Mouse (Mus musculus) adrenal gland, adult 18-20 months (tissue): ENCODE measurements around the gene Calm1. TPM values are rescaled to one million over a fixed set of nuclear protein-coding genes. Genes with fewer than 3 reads are reported as not detected.

Experiments
- DNase-seq, 2 experiments: peaks; one replicate each; pipeline ENCODE4 v3.0.0; 2021 to 2022; ENCODE audit warnings: low spot score in 2 of 2
- total RNA-seq, 2 experiments: library from RNA; stranded (reverse); gene quantifications; 1 replicate in 1 of 2; 2 replicates in 1 of 2; pipeline ENCODE4 v1.2.3; 2021

Calm1 gene
- total RNA-seq, 2 experiments from 2014 or later: 397 to 428 TPM

DNA sequence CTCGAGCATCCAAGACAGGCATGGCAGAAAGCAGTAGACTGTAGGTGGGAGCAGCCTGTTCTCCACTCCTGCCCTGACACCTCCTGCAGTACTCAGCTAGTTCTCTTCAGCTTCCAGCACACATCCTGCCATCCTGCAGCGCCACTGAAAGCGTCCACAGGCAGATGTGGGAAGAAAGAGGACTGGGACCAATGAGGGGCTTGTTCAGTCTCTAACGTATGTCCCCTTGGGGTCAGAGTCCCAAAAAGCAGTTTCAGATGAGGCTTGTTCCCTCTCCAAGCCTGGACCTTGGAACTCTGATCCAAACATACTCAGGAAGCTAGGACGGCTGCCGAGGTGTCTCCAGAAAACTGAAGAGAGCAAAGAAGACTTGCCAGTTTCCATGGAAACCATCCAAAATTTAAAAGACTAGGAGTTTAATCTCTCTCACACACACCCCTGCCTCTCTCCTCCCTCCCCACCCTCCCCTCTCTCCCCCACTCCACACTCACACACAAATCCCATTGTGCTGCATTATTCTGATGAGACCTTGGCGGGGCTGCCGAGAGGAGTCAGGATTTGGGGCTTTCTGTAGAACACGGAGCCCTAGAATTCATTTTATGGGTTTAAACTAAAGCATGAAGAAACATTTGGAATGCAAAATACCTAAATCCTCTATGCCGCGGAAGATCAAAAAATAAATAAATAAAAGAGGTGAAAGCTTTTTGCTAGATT, 22.5 kb downstream of the Calm1 start:
- DNase-seq: no peak

DNA sequence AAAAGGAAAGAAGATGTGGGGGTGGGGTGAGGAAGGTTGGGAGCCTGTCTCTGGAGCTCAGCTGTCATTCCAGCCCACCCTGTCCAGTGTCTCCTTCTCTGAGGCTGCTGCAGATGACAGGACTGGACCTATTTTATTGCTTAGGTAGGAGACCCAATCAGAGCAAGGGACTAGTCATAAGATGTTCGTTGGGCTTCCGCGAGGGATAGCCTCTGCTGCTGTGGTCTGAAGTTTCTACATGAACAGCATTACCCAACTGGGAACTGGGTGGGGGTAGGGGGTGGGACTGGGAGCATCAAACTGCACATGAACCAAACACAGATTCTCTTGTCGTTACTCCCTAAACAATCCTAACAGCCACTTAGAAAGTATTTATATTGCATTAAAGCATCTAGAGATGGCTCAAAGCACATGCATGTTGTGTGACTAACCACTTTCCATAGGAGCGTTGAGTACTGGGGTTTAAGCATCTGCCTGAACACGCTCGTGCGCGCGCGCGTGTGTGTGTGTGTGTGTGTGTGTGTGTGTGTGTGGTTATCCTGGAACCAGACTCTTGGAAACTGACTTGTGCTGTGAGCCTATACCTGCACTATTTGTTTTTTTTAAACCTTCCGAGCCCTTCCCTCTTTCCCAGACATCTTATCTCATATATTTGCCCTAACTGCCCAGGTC, 23.2 kb downstream of the Calm1 start:
- DNase-seq: no peak

DNA sequence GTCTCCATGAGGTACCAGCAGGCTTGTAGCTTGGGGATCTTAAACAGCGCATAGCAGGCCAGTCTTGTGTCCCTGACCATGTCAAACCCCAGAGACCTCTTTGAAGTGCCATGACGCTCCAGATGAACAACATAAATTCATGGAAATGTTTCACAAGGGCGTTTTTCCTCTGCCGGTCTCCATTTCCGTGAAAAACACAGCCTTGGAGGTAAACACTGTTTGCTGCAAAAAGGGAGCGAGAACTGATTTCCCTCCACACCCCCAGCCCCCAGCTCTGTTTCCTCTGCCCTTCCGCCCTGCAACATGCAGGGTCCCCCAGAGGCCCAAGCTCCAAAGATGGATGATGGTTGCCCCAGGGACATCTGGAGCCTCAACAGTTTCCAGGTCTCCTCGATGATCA, 24.3 kb downstream of the Calm1 start:
- DNase-seq: no peak

DNA sequence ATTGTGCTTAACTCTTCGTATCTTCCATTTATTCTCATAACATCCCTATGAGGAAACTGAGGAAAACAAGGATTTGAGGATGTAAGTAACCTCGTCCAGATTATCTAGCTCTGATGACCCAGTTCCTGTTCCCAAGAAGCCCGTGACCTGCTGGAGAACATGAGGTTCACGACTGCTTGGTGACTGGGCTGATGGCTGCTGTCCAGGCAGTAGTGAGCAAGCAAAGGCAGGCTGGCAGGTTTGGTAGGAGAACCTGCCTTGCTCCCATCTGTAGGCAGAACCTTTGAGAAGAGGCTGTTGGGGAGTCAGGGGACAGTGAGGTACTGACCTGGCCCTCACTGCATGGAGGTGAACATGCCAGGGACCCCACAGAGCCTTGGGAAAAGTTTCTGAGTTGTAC, 26.0 kb downstream of the Calm1 start:
- DNase-seq: no peak

DNA sequence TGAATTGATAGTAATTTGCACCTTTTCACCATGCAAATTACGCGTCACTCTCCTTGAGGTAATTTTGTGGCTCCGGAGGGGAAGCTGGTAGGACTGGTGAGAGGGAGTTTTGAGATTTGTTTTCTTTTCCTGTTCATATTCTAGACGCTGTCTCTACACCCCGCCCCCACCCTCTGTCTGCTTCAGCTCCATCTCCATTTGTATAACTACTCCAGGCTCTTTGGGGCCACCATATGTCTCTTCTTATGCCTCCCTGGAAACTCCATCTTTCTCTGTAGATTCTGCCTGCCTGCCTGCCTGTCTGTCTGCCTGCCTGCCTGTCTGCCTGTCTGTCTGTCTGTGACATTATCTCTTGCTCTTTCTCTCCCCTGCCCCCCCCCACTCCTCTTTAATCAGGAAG, 26.8 kb downstream of the Calm1 start:
- no peak for DNase-seq

DNA sequence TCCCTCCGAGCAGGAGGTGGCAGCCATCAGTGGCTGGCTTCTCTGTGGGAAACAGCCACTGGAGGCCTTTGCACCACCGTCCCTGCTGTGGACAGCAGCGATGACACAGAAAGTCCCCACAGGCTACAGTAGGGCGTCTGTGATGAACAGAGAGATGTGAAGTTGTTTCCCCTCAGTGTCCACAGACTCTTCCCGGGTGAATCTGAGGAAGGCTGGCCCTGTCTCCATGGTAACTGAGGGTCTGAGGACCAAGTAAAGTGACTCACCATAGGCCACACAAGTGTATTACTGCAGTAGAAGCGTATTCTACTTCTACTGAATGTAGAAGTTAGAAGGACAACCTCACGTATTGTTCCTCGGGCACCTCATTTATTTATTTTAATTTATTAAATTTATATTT, 27.4 kb downstream of the Calm1 start:
- no peak for DNase-seq

DNA sequence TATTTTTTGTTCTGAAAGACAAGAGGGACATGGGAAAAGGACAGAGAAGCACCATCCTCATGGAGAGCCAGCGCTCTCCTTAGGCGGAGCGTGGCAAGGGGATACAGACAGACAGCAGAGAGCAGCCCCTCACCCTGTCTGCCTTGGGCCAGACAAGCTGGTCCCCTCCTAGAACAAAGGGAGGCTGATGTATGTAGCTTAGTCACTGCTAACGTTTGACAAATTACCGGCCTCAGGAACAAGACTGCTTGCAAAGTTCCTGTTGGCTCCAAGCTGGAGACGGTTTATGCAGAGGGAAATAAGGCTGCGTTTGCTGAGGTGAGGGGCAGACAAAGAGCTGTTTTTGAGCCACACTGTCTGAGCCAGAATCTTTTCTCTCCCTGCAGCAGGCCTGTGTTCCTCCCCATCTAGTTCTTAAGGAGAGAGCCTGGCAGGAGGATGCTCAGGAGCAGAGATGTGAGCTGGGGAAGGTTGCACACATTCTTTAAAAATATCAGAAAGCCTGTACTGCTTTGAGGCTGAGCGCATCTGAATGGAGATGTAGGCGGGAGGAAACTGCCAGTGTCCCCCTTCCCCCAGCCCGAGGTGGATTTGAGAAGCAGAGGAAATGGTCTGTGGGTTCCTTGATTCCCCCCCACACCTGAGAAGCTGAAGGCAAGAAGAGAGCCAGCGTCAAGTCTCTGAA, 28.9 kb downstream of the Calm1 start:
- no peak for DNase-seq

DNA sequence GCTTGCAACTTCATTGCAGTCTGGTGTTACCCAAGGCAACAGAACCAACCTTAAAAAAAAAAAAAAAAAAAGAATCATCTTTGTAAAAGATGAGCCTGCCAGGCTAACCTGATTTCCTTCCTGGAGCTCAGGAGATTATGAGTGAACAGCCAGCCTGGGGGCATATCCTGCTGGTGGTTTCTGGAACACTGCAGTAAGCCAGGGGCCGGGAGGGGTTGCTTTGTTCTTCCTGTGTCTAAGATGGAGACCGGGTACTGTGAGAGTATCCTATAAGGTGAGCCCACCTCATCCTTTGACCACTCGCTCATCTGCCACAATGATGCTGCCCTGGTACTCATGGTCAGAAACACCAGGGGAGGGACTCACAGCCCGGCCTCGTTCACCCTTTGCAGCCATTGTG, 35.0 kb downstream of the Calm1 start:
- no peak for DNase-seq

DNA sequence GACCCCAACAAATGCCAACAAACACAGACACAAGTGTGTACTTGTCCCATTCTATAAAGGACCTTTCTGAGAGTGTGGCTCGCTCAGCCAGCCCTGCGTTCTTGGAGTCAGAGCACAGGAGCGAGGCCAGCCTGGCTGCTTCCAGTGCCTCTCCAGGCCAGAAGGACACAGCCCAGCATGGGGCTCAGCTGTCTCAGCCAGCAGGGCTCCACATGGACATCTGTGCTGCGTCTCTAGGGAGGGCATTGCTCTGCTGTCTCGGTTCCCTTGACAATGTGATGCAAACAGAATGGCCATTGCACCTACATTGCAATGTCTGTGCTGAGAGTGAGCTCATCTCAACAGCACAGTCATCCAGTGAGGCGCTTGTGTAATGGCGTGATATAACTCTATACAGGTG, 35.7 kb downstream of the Calm1 start:
- DNase-seq: no peak

DNA sequence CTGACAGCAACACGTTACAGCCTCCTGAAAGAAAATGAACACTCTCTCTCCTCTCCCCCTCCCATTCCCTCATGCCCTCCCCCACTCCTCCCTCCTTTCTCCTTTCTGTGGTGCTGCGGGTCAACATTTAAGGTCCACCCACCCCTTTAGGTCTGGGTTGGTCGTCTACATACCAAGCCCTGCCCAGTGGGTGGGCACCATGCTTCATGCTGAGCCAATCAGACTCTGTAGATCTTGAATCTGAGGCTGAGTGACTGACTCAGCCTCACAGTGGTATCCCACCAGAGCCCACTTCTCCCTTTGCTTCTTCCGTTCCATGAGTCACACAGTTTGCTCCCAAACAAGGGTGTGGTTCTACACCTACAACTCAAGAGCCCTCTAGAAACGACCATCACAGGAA, 36.2 kb downstream of the Calm1 start:
- no peak for DNase-seq

DNA sequence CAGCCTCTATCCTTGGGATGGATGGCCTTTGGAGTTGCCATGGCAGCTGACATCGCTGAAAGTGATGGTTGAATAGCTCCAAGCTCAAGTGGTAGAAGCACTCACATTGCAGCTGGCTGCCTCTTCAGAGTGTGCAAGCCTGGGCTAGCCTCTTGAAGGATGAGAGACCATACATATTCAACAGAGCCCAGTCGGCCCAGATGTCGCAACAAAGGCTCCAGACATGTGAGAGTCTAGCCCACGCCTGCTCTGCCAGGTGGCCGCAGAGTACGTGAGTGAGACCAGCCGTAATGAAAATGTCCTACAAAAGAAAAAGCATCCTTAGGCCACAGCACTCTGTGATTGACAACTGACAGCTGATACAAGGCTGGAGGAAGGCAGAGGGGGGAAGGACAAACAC, 40.2 kb downstream of the Calm1 start:
- DNase-seq: no peak

DNA sequence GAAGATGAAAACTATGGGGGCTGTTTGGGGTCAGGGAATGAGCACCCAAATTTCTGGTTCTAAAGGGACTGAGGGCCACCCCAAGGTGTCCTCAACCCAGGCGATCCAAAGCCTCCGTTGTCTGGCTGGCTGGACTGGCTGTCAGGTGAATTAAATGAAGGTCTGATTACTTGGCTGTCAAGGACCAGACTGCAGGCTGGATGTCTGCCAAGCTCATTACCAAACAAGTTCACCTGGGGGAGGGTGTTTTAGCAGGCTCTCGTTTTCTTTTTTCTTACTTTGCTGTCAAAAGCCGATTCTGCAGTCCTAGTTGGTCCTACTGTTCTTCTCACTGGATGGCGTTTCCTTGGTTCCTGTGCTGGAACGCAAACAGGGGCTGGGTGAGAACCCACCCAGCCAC, 40.6 kb downstream of the Calm1 start:
- no peak for DNase-seq

DNA sequence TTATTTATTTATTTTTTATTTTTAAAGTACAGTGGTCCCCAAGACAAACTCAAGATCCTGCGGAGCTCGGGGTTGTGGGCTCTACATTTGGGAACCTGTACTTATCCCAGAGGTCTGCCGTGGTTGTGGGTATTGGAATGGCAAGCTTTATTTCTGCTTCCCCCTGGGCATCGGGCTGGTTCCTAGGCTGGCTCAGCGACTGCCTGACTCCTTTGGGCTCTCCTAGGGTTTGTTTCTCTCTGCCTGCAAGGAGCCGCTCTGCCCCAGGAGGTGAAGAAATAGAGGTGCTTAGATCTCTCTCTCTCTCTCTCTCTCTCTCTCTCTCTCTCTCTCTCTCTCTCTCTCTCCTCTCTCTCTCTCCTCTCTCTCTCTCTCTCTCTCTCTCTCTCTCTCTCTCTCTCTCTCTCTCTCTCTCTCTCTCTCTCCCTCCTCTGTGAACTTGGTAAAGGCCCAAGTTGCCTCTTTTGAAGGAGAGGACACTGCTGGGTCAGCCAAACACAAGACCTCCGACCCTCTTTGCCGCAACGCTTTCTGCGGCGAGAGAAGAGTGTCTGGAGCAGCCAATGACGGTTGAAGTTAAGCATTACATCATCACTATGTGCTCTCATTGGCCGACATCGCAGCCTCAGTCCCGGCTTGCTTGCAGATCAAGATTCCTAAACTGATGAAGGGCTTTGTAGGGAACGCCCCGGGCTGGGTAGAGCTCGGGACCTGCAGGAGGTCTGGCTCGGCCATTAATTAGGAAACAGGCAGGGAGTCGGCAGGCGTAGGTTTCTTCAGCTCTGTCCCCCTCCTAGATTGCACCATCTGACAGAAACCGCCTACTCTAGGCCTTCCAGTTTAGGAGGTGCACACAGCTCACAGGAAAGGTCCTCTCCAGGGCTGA, 42.9 kb downstream of the Calm1 start:
- DNase-seq: peak; percentile 18 to 26

DNA sequence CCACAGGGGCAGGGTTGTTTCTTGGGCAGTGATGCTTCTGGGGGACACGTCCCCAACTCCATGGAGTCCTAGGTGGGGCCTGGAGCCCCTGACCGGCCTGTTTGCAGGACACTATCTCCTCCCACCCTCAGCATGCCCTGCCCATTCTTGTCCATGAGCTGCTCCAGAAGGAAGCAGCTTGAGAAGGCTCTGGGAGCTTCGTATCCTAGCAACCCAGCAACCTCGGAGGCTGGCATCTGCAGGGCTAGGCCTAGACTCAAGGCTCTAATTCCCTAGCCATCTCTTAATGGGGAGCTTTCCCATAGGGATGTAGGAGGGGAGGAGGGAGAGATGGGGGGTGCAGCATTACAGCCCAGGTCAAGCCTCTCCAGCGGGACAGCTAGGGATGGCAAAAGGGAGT, 45.3 kb downstream of the Calm1 start:
- DNase-seq: no peak

DNA sequence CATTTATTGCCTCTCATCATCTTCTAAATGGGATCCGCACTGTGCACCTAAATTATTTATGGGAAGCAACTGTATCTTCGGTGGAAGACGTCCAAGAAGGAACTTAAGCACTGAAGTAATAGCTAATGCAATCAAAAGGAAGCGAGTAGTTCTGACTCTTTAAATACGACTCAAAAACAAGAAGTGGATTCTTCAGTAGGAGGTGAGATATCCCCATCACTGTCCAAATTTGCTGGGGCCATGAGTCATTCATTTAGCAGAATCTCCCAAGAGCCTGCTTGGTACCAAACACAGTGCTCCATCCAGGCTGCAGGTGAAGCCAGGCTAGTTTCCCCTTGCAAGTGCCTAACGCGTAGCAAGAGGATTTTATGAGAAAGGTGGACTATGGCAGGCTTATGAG, 49.9 kb downstream of the Calm1 start:
- no peak for DNase-seq

DNA sequence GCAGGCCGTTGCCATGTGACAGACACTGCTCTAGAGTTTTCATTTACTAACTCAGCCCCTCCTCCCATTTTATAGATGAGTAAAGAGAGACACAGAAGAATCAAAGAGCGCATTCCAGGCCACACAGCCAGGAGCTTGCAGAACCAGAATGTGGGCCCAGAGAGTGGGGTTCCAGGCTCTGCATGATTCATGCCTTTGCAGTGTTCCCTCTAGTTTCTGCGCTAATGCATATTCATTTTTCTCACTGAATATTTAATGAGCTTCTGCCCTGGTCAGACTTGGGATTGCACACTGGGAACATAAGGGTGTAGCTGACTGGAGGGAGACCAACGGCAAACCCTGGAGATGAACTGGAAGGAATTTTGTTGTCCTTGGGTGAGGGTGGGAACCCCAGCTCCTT, 55.2 kb downstream of the Calm1 start:
- no peak for DNase-seq

DNA sequence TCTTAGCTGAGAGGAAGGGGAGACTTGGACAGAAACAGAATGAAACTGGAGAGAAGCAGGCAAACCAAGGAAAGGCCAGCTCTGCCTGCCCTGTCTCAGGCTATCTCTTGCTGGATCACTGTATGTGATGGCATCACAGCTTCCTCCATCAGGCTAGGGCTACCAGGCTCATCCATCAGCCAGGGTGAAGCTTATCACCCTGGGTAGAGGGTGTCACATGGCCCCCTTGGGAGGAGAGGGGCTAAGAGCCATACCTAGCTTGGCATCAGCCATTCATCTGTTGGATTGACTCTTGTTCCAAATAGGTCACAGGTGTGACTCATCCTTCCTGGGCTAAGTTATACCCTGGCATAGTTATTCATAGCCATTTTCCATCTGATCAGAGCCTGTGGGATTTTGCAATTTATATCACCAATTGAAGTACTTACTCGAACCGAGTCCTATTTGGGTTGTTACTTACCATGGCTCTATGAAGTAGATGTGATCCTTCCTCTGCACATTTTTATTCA, 56.3 kb downstream of the Calm1 start:
- DNase-seq: no peak

DNA sequence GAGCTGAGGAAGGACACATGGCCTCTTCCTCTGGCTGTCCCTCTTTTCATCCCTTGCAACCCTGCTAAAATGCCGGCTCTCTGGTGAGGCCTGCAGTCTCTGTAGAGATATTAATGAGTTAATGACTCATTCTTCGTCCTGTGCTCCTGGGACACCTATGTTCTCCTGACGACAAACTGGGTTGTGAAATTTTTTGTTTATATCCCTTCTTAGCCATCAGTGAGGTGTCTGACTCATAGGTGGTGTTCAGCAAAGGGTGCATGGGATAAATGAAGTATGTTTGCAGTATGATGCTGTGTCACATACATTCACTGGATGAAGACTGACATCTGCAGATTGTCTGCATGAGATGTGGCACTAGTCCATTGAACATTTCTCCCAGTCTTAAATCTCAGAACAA, 58.5 kb downstream of the Calm1 start:
- no peak for DNase-seq
